Mouse (Mus musculus): ENCODE measurements around the gene Optn.

Optn gene

GRCm38 (mm10) chr2:5062496-5063298, 1.2 kb downstream of the Optn start:
- in situ Hi-C loops (cut with MseI, MboI): no loop called here

GRCm38 (mm10) chr2:5061133-5061708, 2.6 kb downstream of the Optn start:
- in situ Hi-C loops (cut with MseI, MboI): no loop called here

GRCm38 (mm10) chr2:5059997-5060396, 3.9 kb downstream of the Optn start:
- in situ Hi-C loops (cut with MseI, MboI): no loop called here

- in situ Hi-C loops (cut with MseI, MboI): no loop called here
Measured at GRCm38 (mm10) chr2:5058436-5058835, 5.4 kb downstream of the Optn start.

GRCm38 (mm10) chr2:5050562-5050961, 13.3 kb downstream of the Optn start:
- in situ Hi-C loops (cut with MseI, MboI): no loop called here

- in situ Hi-C loops (cut with MseI, MboI): no loop called here
Measured at GRCm38 (mm10) chr2:5047016-5047415, 16.8 kb downstream of the Optn start.

- in situ Hi-C loops (cut with MseI, MboI): no loop called here
Measured at GRCm38 (mm10) chr2:5045269-5045965, 18.4 kb downstream of the Optn start.

GRCm38 (mm10) chr2:5044321-5044720, 19.5 kb downstream of the Optn start:
- in situ Hi-C loops (cut with MseI, MboI): no loop called here

- in situ Hi-C loops (cut with MseI, MboI): no loop called here
Measured at GRCm38 (mm10) chr2:5043476-5043761, 20.4 kb downstream of the Optn start.

- in situ Hi-C loops (cut with MseI, MboI): no loop called here
Measured at GRCm38 (mm10) chr2:5042616-5043475, 21.0 kb downstream of the Optn start.

- in situ Hi-C loops (cut with MseI, MboI): no loop called here
Measured at GRCm38 (mm10) chr2:5041854-5042253, 22.0 kb downstream of the Optn start.

- in situ Hi-C loops (cut with MseI, MboI): no loop called here
Measured at GRCm38 (mm10) chr2:5040281-5041161, 23.3 kb downstream of the Optn start.

GRCm38 (mm10) chr2:5039350-5040170, 24.3 kb downstream of the Optn start:
- in situ Hi-C loops (cut with MseI, MboI): no loop called here

- in situ Hi-C loops (cut with MseI, MboI): no loop called here
Measured at GRCm38 (mm10) chr2:5038320-5038719, 25.5 kb downstream of the Optn start.

GRCm38 (mm10) chr2:5037390-5037789, 26.5 kb downstream of the Optn start:
- in situ Hi-C loops (cut with MseI, MboI): no loop called here

- in situ Hi-C loops (cut with MseI, MboI): no loop called here
Measured at GRCm38 (mm10) chr2:5036411-5037076, 27.3 kb downstream of the Optn start.

- in situ Hi-C loops (cut with MseI, MboI): no loop called here
Measured at GRCm38 (mm10) chr2:5035241-5035640, 28.6 kb downstream of the Optn start.

- in situ Hi-C loops (cut with MseI, MboI): no loop called here
Measured at GRCm38 (mm10) chr2:5034801-5035200, 29.1 kb downstream of the Optn start.

- in situ Hi-C loops (cut with MseI, MboI): no loop called here
Measured at GRCm38 (mm10) chr2:5033546-5034420, 30.1 kb downstream of the Optn start.

Measured in mouse trophoblast stem cell (cell line).